Mouse (Mus musculus) spleen, adult 2 months (tissue): ENCODE measurements around the gene Ppp2r2d.

Experiments
- CTCF ChIP-seq: fragments of 200-500 bp; IDR thresholded peaks from 2 replicates; pipeline ENCODE4 v1.5.1; 2011; ENCODE audit warnings: mild to moderate bottlenecking, inconsistent platforms; ENCODE audit not compliant: insufficient read depth, insufficient read length, insufficient replicate concordance; ENCODE audit errors: extremely low read depth
- POLR2A ChIP-seq: fragments of 200-500 bp; IDR thresholded peaks from 2 replicates; pipeline ENCODE4 v1.6.1; 2011; ENCODE audit warnings: low read depth, low read length, inconsistent platforms

DNA sequence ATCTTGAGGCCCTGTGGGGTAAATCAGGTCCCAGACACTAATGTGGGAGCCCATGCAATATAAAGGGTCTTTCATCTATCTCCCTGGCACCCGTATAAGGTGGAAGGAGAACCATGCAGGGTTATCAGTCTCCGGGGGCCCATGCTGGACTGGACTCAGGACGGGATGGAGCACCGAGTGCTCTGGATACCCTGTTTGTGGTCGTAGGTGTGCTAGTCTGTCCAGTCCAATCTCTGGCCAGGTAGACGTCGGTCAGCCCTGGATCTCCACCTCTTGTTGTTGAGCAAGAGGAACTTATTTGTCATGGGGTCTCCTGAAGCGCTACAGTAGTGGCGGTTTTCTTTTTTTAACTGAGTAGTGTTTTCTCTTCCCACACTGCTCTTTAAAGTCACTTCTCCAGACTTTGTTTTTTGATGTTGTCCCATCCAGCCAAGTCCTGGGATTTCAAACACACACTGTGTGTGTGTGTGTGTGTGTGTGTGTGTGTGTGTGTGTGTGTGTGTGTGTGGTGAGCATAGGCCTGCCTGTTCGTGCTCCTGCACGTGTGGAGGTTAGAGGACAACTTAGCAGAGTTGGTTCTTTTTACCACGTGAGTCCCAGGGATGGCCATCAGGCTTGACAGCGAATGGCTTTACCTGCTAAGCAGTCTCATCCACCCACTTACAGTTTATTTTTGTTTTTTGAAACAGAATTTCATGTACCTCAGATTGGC, 1.6 kb downstream of the Ppp2r2d start:
- TF ChIP-seq POLR2A (no peak), CTCF (no peak)
